In genomic region chr5:37820689-37821088, GRCm38 (mm10) we compare ENCODE assay signal across 15 mouse cellular contexts. TPM values are rescaled to one million over a fixed set of nuclear protein-coding genes. Genes with fewer than 3 reads are reported as not detected.
DNase-seq lines count a peak whose midpoint lies in the region; ATAC-seq and TF ChIP-seq lines count a peak whose summit lies in the region.
"Had no signal": no experiment of that assay in that cellular context is flagged by ENCODE, and none has a peak within 500 bp of the region (broad histone marks: within the 10 kb centered on the region; RNA-seq: fewer than 3 reads in every experiment).

No protein-coding gene starts in this region.

- peaks cover 100% of the 10 kb centered on the region for H3K27me3 ChIP-seq in hindbrain, embryonic 10.5 days (ENCODE audit: insufficient read depth, poor library complexity, severe bottlenecking)
- H3K27me3 ChIP-seq in hindbrain, postnatal 0 days (ENCODE audit: insufficient read depth, low read length), result peaks cover 85% of the 10 kb centered on the region
- H3K27me3 ChIP-seq in midbrain, embryonic 13.5 days, result peaks cover 98% of the 10 kb centered on the region
- H3K27me3 ChIP-seq: Patski had no signal

- peak overlapping the region; percentile 73; the same call in 1 of the 2 replicates for H3K27ac ChIP-seq in hindbrain, embryonic 10.5 days
- no peak overlapping the region for H3K27ac ChIP-seq in hindbrain, postnatal 0 days
- no peak overlapping the region for H3K27ac ChIP-seq in midbrain, embryonic 13.5 days
- H3K27ac ChIP-seq: heart, embryonic 15.5 days; liver, embryonic 12.5 days had no signal

- 14% methylated on average over 8 of the region's 8 CpGs for WGBS in hindbrain, embryonic 10.5 days
- WGBS in hindbrain, postnatal 0 days, result 24% methylated on average over 8 of the region's 8 CpGs
- 17% methylated on average over 8 of the region's 8 CpGs for WGBS in midbrain, embryonic 13.5 days

- no peak overlapping the region for H3K4me2 ChIP-seq in hindbrain, postnatal 0 days (ENCODE audit: low read depth, low read length)
- H3K4me2 ChIP-seq in midbrain, embryonic 13.5 days (replicated peaks), result peak overlapping the region; percentile 72; the same call in 1 of the 2 replicates
- H3K4me2 ChIP-seq: heart, embryonic 15.5 days; liver, embryonic 12.5 days had no signal

- no peaks in the 10 kb centered on the region for H3K9me3 ChIP-seq in hindbrain, embryonic 10.5 days
- no peaks in the 10 kb centered on the region for H3K9me3 ChIP-seq in hindbrain, postnatal 0 days (ENCODE audit: low read length)
- no peaks in the 10 kb centered on the region for H3K9me3 ChIP-seq in midbrain, embryonic 13.5 days
- H3K9me3 ChIP-seq: heart, embryonic 15.5 days; liver, embryonic 12.5 days had no signal

- peaks cover 77% of the 10 kb centered on the region for H3K4me1 ChIP-seq in hindbrain, embryonic 10.5 days (replicated peaks)
- peaks cover 7% of the 10 kb centered on the region; the same call in 1 of the 2 replicates for H3K4me1 ChIP-seq in hindbrain, postnatal 0 days (ENCODE audit: insufficient read depth, low read length)
- H3K4me1 ChIP-seq in midbrain, embryonic 13.5 days (replicated peaks), result peaks cover 36% of the 10 kb centered on the region

- H3K36me3 ChIP-seq in hindbrain, embryonic 10.5 days, result peaks cover 8% of the 10 kb centered on the region
- no peaks in the 10 kb centered on the region for H3K36me3 ChIP-seq in hindbrain, postnatal 0 days (ENCODE audit: insufficient read depth, low read length)
- no peaks in the 10 kb centered on the region for H3K36me3 ChIP-seq in midbrain, embryonic 13.5 days
- H3K36me3 ChIP-seq: heart, embryonic 15.5 days; liver, embryonic 12.5 days had no signal

- H3K4me3 ChIP-seq in hindbrain, embryonic 10.5 days, result peak overlapping the region; percentile 71
- H3K4me3 ChIP-seq in hindbrain, postnatal 0 days (ENCODE audit: low read length), result no peak overlapping the region
- no peak overlapping the region; the same call in 1 of the 2 replicates for H3K4me3 ChIP-seq in midbrain, embryonic 13.5 days (replicated peaks)
- H3K4me3 ChIP-seq: liver, embryonic 12.5 days had no signal

- H3K9ac ChIP-seq in hindbrain, postnatal 0 days (replicated peaks; ENCODE audit: low read length), result no peak overlapping the region
- no peak overlapping the region for H3K9ac ChIP-seq in midbrain, embryonic 13.5 days (replicated peaks)
- H3K9ac ChIP-seq: heart, embryonic 15.5 days; liver, embryonic 12.5 days had no signal

- no peak for TF ChIP-seq CTCF in hindbrain, postnatal 0 days (IDR thresholded peaks at IDR 0.05; ENCODE audit: low read depth)

- DNase-seq in hindbrain, embryonic 10.5 days (ENCODE audit: low spot score), result peak; percentile 39
- no peak for DNase-seq in hindbrain, postnatal 0 days (ENCODE audit: low spot score)
- DNase-seq in embryo, embryonic 9.5 days (ENCODE audit: extremely low spot score), result peak; percentile 50
- DNase-seq in forelimb bud, embryonic 11.5 days (ENCODE audit: low read depth, low spot score), result peak; percentile 27
- no peak for DNase-seq in c-Kit-positive CD71-positive TER-119-positive erythroid progenitor cells, embryonic 14.5 days (ENCODE audit: low spot score)
- DNase-seq: gastrocnemius, postnatal 25 days; kidney, postnatal 14 days; layer of hippocampus, postnatal 36 days; lung, postnatal 10 days had no signal

- ATAC-seq in hindbrain, postnatal 0 days, result no peak
- no peak for ATAC-seq in midbrain, embryonic 13.5 days
- no peak for ATAC-seq in monocyte, adult 5-6 weeks (replicated peaks; ENCODE audit: insufficient number of reproducible peaks, low FRiP score, low TSS enrichment, poor library complexity, severe bottlenecking)
- ATAC-seq: intestine, postnatal 0 days; liver, embryonic 12.5 days; Patski had no signal

RNA-seq across cellular contexts. Expression of gene Msx1, which starts 3.7 kb away (rescaled TPM):
- polyA plus RNA-seq in hindbrain, embryonic 10.5 days (2016; fragmentation: Nextera tagmentation; extraction: Ambion mirVana), result 188 and 212 TPM in 2 replicates
- total RNA-seq in hindbrain, postnatal 0 days (2014; rRNA removed), result 14.8 and 20.6 TPM in 2 replicates
- polyA plus RNA-seq in hindbrain, postnatal 0 days (2015; fragmentation: Nextera tagmentation; extraction: Ambion mirVana), result 26.2 and 28.0 TPM in 2 replicates
- polyA plus RNA-seq in midbrain, embryonic 13.5 days (2015; fragmentation: Nextera tagmentation; extraction: Ambion mirVana), result 16.2 and 23.2 TPM in 2 replicates
- total RNA-seq in monocyte, adult 5-6 weeks (2017), result not detected in 3 replicates

Comparison
In these comparisons a context has a peak if more than half of its experiments do, and no peak if none do; other contexts are left out.
1. DNase-seq: peak in hindbrain, embryonic 10.5 days (single experiment), embryo, embryonic 9.5 days (single experiment) and forelimb bud, embryonic 11.5 days (single experiment); none in hindbrain, postnatal 0 days (single experiment) and c-Kit-positive CD71-positive TER-119-positive erythroid progenitor cells, embryonic 14.5 days (single experiment).